Mouse (Mus musculus) stomach, embryonic 14.5 days (tissue): ENCODE results near the gene Cenpl. TPM values are rescaled to one million over a fixed set of nuclear protein-coding genes. Genes with fewer than 3 reads are reported as not detected.

ENCODE experiments used
- ATAC-seq: fragments of 200-750 bp; cut with Nextera tagmentation; 2 replicates; pipeline ENCODE4 v1.8.0; 2017; ENCODE audit warnings: low read depth, moderate TSS enrichment; ENCODE audit not compliant: insufficient number of reproducible peaks, insufficient read depth, low FRiP score
- H3K27ac ChIP-seq: fragments of 300-500 bp; sonication (generic); 2 replicates; pipeline ENCODE4 v1.5.1; 2014; ENCODE audit warnings: mild to moderate bottlenecking, low read length, moderate library complexity, mixed read lengths
- H3K27me3 ChIP-seq: fragments of 300-500 bp; sonication (generic); 2 replicates; pipeline ENCODE4 v1.6.1; 2014; ENCODE audit warnings: low read length, control low read depth, mixed read lengths; ENCODE audit not compliant: control insufficient read depth, insufficient read depth
- H3K36me3 ChIP-seq: fragments of 300-500 bp; sonication (generic); 2 replicates; pipeline ENCODE4 v1.6.1; 2014; ENCODE audit warnings: mild to moderate bottlenecking, control low read depth, low read length, moderate library complexity, mixed read lengths; ENCODE audit not compliant: control insufficient read depth, insufficient read depth
- H3K4me1 ChIP-seq: fragments of 300-500 bp; sonication (generic); 2 replicates; pipeline ENCODE4 v1.6.1; 2014; ENCODE audit warnings: low read length, control low read depth, mixed read lengths; ENCODE audit not compliant: control insufficient read depth, insufficient read depth
- H3K4me2 ChIP-seq: fragments of 300-500 bp; sonication (generic); replicated peaks from 2 replicates; pipeline ENCODE4 v1.6.1; 2014; ENCODE audit warnings: low read depth, low read length, control low read depth
- H3K4me3 ChIP-seq: fragments of 300-500 bp; sonication (generic); 2 replicates; pipeline ENCODE4 v1.5.1; 2014; ENCODE audit warnings: low read depth, low read length, control low read depth
- H3K9ac ChIP-seq: fragments of 300-500 bp; sonication (generic); replicated peaks from 2 replicates; pipeline ENCODE4 v1.6.1; 2014; ENCODE audit warnings: low read depth, mild to moderate bottlenecking, control low read depth, low read length, moderate library complexity, mixed read lengths
- H3K9me3 ChIP-seq: fragments of 300-500 bp; sonication (generic); 2 replicates; pipeline ENCODE4 v1.6.1; 2016; ENCODE audit warnings: low read depth, low read length, control low read depth; ENCODE audit not compliant: control insufficient read depth
- WGBS: fragments of 180-500 bp; shearing (Covaris S2); extraction: QIAGEN DNeasy Blood & Tissue Kit; methylation state at CpG from one replicate; pipeline ENCODE4 v1.1.7; 2014; 5-methylcytosine and 5-hydroxymethylcytosine counted together
- polyA plus RNA-seq: library from polyadenylated mRNA; unstranded; fragments of >200 nt; fragmentation: Nextera tagmentation; extraction: Ambion mirVana; gene quantifications from 2 replicates; pipeline ENCODE4 v1.2.1, GENCODE M21; 2014

The Cenpl gene
- polyA plus RNA-seq, 1 experiment from 2014 or later: 32.7 TPM

DNA sequence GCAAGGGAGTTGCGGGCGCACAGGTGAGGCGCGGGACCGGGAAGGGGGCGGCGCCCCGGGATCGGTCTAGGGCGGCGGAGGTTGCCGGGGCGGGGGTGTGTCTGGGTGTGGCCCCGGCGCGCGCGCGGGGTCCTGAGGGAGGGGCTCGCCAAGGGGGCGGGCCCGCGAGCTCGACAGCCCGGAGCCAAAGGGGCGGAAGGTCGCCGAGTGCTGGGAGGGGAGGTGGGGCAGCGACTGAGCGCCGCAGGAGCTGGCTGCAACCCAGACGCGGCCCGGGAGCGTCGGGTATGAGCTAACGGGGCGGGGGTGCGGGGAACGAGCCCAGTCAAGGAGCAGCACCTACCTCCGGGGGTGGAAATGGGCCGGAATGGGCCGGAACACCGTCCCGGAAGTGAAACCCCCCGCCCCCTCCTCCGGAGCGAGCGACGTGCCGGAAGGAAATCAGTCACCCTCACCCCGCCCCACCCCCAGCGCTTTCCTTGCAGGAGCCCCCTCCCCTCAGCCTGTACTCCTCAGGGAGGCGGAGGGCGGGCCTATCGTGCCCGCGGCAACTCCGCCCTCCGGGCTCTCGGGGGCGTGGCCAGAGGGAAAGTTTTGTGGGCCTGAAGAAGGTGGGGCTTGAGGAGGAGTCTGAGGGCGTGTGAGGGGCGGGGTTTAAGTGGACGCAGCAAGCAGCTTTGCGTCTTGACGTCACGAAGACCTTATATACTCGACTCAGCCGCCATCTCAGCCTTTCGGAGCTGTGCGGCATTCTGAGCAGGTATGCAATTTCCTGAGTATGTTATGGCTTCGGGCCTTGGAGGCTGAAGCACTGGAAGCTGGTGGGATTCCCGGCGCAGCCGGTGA is 35.9 kb upstream of the Cenpl start, which contains the start of gene Zbtb37:
Zbtb37 (minus strand) TSS at position 415 of the 846 bp plus-strand sequence.
- Histone ChIP-seq H3K36me3 (peaks cover 46% of the 10 kb centered on the region), H3K9ac (peak within 1 kb of the TSS; percentile 98), H3K27ac (peak within 1 kb of the TSS; percentile 95), H3K4me1 (peaks cover 4% of the 10 kb centered on the region; the same call in 1 of the 2 replicates), H3K27me3 (no peaks in the 10 kb centered on the region), H3K4me3 (peak within 1 kb of the TSS; percentile 87), H3K9me3 (no peaks in the 10 kb centered on the region), H3K4me2 (peak within 1 kb of the TSS; percentile 69)
- peak; percentile 92 for ATAC-seq
- WGBS: 2% methylated on average over 68 of the region's 76 CpGs

DNA sequence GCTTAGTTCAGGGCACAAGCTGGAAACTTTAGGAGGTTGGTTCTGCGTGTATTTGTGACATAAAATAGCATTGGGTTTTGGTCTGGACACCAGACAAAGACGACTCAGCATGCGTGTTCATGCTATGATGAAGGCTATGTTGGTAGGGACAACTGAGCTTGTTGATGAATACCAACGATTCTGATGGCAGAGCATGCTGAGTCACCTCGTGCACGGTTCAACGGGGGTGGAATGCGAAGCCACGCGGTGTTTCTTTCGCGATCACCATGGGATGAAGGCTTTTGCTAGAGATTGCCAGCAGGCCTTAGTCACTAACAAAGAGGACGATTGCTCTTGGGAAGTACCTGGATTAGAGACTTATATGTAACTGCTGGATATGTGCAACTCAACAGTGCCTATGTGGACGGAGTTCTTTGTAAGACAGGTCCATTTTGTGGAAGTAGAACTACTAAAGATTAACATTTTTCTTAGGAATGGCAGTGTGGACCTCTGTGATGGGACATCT is 35.2 kb upstream of the Cenpl start:
- Histone ChIP-seq H3K4me2 (peak overlapping the region; percentile 69), H3K27ac (peak overlapping the region; percentile 95), H3K4me3 (peak overlapping the region; percentile 87), H3K9me3 (no peaks in the 10 kb centered on the region), H3K36me3 (peaks cover 43% of the 10 kb centered on the region), H3K4me1 (peaks cover 4% of the 10 kb centered on the region; the same call in 1 of the 2 replicates), H3K27me3 (no peaks in the 10 kb centered on the region), H3K9ac (peak overlapping the region; percentile 98)
- WGBS: under 1% methylated on average over 14 of the region's 14 CpGs
- ATAC-seq: no peak

DNA sequence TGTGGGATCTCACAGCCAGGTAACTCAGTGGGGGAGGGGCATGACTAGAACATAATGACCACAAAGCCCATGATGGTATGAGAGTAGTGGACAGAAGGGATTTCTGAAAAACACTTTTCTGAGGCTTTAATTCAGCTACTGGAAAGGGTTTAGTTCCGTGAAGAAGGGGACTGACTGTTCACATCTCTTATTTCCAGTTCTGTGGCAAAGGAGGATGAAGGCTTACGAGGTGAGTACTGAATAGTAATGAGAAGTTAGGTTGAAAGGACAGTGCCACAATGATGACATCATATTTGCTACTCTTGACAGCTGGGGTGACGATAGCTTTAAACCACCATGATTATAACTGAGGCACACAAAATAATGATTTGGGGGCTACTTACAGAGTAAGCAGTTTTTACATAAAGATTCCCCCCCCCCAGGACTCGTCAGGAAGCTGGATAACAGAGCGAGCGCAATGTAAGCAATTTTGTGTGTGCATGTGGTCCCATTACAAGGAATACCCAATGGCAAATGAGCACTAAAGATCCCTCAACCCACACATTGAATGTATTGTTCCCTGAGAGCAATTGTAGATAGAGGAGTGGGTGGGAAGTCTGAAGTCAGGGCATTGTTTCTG is 34.6 kb upstream of the Cenpl start:
- under 1% methylated on average over 6 of the region's 6 CpGs for WGBS
- Histone ChIP-seq H3K4me3 (peak overlapping the region; percentile 87), H3K9ac (peak overlapping the region; percentile 98), H3K4me1 (peaks cover 4% of the 10 kb centered on the region; the same call in 1 of the 2 replicates), H3K4me2 (peak overlapping the region; percentile 69), H3K27ac (peak overlapping the region; percentile 95), H3K27me3 (no peaks in the 10 kb centered on the region), H3K9me3 (no peaks in the 10 kb centered on the region), H3K36me3 (peaks cover 40% of the 10 kb centered on the region)
- ATAC-seq: no peak

DNA sequence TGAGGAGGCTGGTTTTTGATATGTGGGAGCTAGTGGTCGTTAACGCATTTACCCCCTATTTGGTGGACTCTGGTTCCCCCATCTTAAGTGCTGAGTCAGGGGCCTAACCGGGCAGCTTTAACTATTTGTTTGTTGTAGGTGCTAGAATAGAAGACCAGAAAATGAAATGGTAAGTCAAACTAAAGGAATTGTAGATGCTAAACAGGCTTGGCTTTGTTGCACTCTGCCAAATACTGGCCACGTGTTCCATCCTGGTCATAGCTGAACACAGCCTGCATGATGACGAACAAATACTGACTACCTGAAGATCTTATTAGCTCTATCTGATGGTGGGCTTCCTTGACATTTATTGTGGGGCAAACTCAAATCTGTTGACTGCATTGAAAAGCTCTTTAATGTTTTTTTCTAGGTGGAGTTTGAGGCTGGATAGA is 34.1 kb upstream of the Cenpl start:
- Histone ChIP-seq H3K27ac (peak overlapping the region; percentile 95), H3K4me1 (peaks cover 4% of the 10 kb centered on the region; the same call in 1 of the 2 replicates), H3K9me3 (no peaks in the 10 kb centered on the region), H3K4me2 (peak overlapping the region; percentile 69), H3K4me3 (peak overlapping the region; percentile 87), H3K36me3 (peaks cover 35% of the 10 kb centered on the region), H3K27me3 (no peaks in the 10 kb centered on the region), H3K9ac (peak overlapping the region; percentile 98)
- 0% methylated on average over 5 of the region's 5 CpGs for WGBS
- ATAC-seq: no peak

DNA sequence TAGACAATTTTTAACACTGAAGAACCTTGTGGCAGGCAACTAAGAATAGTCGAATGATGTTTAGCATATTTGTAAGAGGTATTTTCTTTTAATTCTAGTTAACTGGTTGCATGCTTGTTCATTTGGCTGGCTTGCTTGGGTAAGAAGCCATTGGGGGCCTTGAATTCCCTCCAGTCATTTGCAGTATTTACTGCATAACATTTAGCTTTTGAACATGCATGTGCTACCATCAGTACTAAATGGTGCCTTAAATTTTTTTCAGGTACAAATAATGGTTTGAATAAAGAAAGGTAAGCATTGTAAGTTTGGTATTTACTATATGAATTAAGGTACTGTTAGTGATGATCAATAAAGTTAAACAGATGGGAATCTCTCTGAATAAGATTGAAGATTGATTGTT is 33.5 kb upstream of the Cenpl start:
- Histone ChIP-seq H3K4me3 (peak overlapping the region; percentile 87), H3K9ac (peak overlapping the region; percentile 98; the same call in 1 of the 2 replicates), H3K4me1 (peaks cover 4% of the 10 kb centered on the region; the same call in 1 of the 2 replicates), H3K4me2 (peak overlapping the region; percentile 69), H3K27ac (no peak overlapping the region; the same call in 1 of the 2 replicates), H3K36me3 (peaks cover 30% of the 10 kb centered on the region), H3K9me3 (no peaks in the 10 kb centered on the region), H3K27me3 (no peaks in the 10 kb centered on the region)
- no peak for ATAC-seq
- 4% methylated on average over 1 of the region's 1 CpGs for WGBS

DNA sequence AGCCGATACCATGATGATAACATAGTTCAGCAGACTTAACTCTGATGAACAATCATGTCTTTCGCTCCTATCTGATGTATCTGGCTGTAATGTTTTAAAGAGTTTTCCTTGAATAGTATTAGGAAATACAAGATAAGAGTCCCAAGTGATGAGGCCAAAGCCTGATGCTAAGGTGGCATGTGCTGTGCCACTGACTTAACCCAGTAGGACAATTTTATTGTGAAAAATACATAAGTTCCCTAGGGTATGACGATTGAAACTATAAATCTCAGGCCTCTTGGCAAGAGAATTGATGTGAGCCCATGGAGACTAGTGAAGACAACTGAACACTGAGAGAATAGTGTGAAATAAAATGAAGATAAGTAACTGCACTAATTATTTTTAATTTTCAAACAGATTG is 32.9 kb upstream of the Cenpl start:
- Histone ChIP-seq H3K4me1 (peaks cover 4% of the 10 kb centered on the region; the same call in 1 of the 2 replicates), H3K36me3 (peaks cover 26% of the 10 kb centered on the region; the same call in 1 of the 2 replicates), H3K4me2 (peak overlapping the region; percentile 69), H3K9ac (peak overlapping the region; percentile 29), H3K27ac (peak overlapping the region; percentile 39; the same call in 1 of the 2 replicates), H3K4me3 (peak overlapping the region; percentile 87), H3K9me3 (no peaks in the 10 kb centered on the region), H3K27me3 (no peaks in the 10 kb centered on the region)
- 15% methylated on average over 3 of the region's 3 CpGs for WGBS
- no peak for ATAC-seq

DNA sequence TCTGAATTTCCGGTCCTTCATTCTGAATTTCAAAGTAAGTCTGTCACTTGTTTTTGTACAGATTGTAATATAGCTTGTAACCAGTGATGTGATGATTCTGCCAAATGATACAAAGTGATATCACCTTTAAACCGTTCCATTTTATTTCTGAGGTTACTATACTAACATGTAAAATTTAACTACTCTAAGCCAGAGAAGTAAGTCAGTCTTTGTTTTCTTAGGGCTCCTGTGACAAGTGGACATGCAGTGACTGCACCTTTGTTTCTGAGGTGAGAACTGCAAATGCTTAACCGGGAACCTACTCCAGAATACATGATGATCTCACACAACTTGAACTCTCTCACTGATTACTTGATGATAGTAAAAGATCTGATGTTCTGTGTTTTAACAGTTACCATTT is 32.5 kb upstream of the Cenpl start:
- H3K27ac ChIP-seq: no peak overlapping the region
- H3K9ac ChIP-seq: peak overlapping the region; percentile 29; the same call in 1 of the 2 replicates
- peak overlapping the region; percentile 69 for H3K4me2 ChIP-seq
- H3K27me3 ChIP-seq: no peaks in the 10 kb centered on the region
- no peak for ATAC-seq
- H3K9me3 ChIP-seq: no peaks in the 10 kb centered on the region
- H3K36me3 ChIP-seq: peaks cover 26% of the 10 kb centered on the region; the same call in 1 of the 2 replicates
- WGBS: 34% methylated on average over 3 of the region's 3 CpGs
- H3K4me1 ChIP-seq: peaks cover 4% of the 10 kb centered on the region; the same call in 1 of the 2 replicates
- peak overlapping the region; percentile 87 for H3K4me3 ChIP-seq
